Mouse (Mus musculus): Measurements from ENCODE around the gene Adm.
"Not testable (repeated sequence)": the region's sequence is repeated elsewhere in the genome, so short reads cannot be mapped to it uniquely, and the experiment has no call there.

Gene Adm

DNA sequence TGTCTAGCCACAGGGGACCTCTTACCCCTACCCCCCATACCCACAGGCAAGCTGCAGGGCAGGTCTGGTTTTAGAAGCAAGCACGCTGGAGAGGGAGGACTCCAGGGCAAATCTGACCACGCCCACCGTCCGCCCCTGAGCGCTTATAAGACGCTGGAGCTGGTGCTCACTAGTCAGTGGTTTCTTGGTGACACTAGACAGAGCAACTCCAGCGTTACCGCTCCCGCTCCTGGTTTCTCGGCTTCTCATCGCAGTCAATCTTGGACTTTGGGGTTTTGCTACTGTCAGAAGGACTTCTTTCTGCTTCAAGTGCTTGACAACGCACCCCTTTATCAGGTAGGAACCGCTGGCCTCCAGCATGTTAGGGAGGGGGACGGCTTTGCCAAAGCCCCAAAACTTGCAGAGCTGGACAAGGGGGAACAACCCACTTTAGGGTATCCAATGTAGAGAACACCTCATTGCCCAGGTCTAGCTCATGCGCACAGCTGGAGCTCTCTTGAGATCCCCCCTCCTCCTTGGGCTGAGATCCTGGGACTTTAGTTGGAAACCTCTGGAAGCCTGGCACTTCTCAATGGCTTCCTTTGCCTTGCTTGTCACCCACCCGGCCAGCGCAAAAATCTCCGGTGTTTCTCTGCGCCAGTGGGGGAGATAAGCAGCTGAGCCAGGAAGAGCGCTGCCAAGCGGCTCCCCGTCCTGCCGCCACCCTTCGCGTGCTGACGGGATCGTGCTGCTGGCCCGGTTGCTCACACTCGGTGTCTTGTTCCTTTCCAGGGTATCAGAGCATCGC lies at the start of gene Adm:
Gene Adm (plus strand): TSS at position 176 of the 787 bp plus-strand sequence.
- peak; percentile 86 for DNase-seq (ENCODE audit: low spot score)

DNA sequence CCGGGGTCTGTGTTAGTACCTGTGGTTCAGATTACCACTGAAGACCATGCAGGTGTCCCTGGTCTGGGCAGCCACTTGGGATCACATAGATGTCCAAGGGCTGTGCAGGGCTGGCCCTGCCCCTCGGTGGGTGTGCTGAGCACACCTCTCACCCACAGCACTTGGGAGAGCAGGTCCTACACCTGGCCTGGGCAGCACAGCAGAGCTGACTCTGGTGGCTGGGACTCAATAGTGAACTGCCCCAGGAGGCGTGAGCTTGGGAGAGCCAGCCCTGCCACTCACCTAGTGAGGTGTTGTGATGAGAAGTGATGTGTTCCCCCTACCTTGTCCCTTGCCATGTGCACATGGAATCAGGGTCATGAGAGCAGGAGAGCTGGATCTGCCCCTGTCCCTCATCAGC lies 43.8 kb upstream of the Adm start:
- DNase-seq (ENCODE audit: low spot score), result no peak

DNA sequence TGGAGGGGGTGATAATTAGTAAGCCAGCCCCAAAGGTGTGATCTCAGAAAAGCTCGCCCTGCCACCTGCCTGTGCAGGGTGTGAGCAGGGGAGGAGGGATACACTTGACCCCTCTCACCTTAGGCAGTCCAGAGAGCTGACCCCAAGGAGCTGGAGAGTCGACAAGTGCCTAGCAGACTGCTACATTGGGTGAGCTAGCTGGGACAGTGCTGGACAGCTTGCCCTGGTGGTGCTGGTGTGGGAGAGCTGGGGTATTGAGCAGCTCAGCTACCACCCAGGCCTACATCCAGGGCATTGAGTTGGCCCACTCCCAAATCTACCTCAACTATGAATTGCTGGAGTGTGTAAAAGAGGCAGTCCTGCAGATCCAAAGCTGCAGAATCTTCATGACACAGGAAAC lies 43.3 kb upstream of the Adm start:
- no peak for DNase-seq (ENCODE audit: low spot score)

GRCm38 (mm10) chr7:110585250-110585649 lies 42.2 kb upstream of the Adm start:
- DNase-seq (ENCODE audit: low spot score), result no peak

DNA sequence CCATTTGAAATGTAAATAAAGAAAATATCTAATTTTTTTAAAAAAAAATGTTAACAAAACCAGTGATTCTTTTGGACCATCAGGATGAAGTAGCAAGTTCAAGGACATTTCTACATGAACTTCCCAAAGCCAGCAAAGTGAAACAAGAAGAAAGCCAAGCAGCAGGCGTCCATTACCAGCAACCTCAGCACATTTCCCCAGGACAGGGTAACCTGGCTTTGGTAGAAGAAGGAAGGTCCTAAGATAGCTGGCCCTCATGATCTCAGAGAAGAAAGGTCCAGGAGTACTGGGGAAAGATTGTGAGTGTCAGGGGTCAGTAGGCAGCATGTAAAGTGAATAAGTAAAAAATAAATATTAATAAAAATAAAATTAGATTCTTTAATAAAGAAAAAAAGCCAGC lies 39.7 kb upstream of the Adm start:
- DNase-seq (ENCODE audit: low spot score), result no peak

DNA sequence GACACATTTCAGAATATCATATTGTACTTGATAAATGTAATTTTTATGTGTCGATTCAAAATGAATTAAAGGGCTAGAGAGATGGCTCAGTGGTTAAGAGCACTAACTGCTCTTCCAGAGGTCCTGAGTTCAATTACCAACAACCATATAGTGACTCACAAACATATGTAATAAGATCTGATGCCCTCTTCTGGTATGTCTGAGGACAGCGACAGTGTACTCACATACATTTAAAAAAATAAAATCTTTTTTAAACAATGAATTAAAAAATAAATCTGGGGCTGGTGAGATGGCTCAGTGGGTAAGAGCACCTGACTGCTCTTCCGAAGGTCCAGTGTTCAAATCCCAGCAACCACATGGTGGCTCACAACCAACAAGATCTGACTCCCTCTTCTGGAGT lies 33.5 kb upstream of the Adm start:
- DNase-seq (ENCODE audit: low spot score), result not testable (repeated sequence)

- no peak for DNase-seq (ENCODE audit: low spot score)
Measured at GRCm38 (mm10) chr7:110597141-110597540, 30.3 kb upstream of the Adm start.

DNA sequence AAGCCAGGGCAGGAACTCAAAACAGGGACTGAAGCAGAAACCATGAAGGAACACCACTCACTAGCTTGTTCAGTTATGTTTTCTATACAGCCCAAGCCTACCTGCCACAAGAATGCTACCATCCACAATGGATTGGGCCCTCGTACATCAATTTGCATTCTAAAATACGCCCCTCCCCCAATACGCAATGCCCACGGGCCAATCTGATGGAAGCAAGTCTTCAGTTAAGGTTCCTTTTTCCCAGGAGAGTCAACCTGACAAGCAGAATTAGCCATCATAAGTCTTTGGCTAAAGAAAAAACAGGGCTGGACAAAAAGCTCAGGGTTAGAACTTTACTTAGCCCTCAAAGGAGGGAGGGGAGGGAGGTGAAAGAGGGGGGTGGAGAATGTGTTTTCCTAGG lies 22.0 kb upstream of the Adm start:
- DNase-seq (ENCODE audit: low spot score), result no peak

DNA sequence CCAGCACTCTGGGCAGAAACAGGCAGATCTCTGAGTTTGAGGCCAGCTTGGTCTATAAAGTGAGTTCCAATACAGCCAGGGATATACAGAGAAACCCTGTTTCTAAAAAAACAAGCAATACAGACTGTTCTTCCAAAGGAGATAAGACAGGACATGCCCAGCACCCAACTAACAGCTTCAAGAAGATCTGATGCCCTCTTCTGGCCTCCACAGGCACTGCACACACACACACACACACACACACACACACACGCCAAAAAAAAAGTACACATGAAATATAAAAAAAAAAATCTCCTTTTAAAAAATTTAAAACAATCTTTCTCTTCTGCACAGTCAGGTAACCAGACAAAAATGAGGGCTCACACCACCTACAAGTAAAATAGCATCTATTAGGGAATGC lies 20.6 kb upstream of the Adm start:
- DNase-seq (ENCODE audit: low spot score), result no peak

- DNase-seq (ENCODE audit: low spot score), result no peak
Measured at GRCm38 (mm10) chr7:110613381-110614132, 13.9 kb upstream of the Adm start.

DNA sequence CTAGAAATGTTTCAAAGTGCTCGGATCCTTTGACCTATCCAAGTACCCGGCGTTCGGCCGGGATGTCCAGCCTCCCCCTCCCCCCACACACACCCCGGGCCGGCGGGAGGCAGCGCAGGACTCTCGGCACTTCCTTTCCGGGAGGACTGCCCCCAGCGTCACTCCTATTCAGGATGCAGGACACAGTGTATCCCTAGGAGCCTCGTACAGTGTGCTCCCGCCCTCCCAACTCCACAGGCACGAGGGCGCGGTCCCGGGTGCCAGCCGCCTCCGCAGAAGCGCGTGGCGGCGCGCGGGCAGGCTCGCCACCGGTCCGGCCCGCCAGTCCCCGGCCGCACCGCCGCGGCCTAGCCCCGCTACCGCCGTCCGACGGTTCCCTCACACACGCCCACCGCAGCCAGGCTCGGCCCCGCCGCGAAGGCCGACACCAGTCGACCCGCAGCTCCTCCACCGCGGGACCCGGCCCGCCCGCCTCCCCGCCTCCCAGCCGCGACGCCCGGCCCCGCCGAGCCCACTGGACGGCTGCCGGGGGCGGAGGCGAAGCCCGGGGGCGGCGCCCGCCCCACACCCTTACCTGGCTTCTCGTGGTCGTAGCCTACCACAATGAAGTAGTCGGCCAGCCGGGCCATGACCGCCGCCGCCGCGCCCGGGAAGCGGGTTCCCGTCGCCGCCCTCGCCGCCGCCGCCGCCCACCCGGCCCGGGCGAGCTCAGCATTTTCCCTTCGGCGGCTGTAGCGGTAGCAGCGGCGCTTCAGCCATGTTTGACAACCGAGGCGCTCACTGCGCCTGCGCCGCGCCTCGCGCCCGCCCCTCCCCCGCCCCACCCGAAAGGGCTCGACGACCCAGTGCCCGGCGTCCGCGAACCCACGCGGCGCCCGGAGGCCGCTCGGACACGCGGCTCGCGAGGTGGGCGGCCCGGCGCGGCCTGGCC lies 13.1 kb upstream of the Adm start, which contains the start of gene Sbf2:
Gene Sbf2 (minus strand): TSS at position 790 of the 931 bp plus-strand sequence.
- DNase-seq (ENCODE audit: low spot score), result peak; percentile 88

DNA sequence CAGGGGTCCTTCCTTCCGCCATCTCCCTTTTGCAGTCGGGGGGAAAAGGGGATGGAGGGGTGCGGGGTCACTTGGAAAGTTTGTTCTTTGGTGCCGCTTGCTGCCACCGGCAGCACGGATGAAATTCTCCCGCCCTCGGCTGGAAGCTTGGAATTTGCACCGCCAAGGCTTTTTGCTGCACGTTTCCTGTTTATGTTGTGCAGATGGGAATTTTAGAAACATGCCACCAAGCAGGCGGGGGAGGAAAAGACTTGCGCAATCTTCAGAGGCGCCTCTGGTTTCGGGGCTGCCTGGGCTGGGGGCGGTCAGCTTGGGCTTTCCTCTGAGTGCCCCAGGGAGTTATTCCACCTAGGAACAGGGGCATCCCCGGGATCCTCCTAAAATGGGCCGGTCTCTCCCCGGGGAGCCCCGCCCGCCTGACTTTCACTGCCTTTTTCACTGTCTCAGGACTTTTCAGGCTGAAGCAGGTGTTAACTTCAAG lies 12.3 kb upstream of the Adm start:
- peak; percentile 68 for DNase-seq (ENCODE audit: low spot score)

GRCm38 (mm10) chr7:110615792-110616191 lies 11.7 kb upstream of the Adm start:
- peak; percentile 50 for DNase-seq (ENCODE audit: low spot score)

- DNase-seq (ENCODE audit: low spot score), result no peak
Measured at GRCm38 (mm10) chr7:110619086-110619611, 8.3 kb upstream of the Adm start.

DNA sequence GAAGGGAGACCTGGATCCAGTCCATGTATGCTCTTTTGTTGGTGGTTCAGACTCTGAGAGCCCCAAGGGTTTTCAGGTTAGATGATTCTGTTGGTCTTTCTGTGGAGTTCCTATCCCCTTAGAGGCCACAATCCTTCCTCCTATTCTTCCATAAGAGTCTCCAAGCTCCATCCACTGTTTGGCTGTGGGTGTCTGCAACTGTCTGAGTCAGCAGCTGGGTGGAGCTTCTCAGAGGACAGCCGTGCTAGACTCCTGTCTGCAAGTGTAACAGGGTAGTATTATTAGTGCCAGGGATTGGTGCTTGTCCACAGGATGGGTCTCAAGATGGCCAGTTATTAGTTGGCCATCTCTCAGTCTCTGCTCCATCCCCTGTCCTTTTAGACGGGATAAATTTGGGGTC lies 3.4 kb upstream of the Adm start:
- no peak for DNase-seq (ENCODE audit: low spot score)

- no peak for DNase-seq (ENCODE audit: low spot score)
Measured at GRCm38 (mm10) chr7:110624961-110625360, 2.5 kb upstream of the Adm start.

DNA sequence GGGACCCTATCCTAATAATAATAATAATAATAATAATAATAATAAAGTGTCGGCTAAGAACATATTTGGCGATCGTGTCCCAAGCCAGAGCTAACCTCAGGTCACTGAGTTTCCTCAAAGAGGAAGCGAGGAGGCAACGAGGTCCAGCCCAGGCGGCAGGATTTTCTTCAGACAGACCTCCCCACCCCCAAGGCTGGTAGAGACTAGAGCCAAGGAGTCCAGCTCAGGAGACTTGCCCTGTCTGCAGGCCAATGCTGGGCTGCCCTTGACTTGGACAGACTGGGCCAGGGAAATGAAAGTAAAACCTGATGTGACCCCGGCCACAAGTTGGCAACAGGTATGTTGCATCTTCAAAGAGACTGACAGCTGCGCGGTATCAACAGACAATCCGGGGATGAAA lies 2.0 kb upstream of the Adm start:
- no peak for DNase-seq (ENCODE audit: low spot score)

GRCm38 (mm10) chr7:110626186-110627098 lies 1.0 kb upstream of the Adm start:
- DNase-seq (ENCODE audit: low spot score), result peak; percentile 45

GRCm38 (mm10) chr7:110627099-110627482 lies 370 bp upstream of the Adm start:
- DNase-seq (ENCODE audit: low spot score), result peak; percentile 41

GRCm38 (mm10) chr7:110628273-110628600 lies 776 bp downstream of the Adm start:
- peak; percentile 36 for DNase-seq (ENCODE audit: low spot score)

Data from embryo, embryonic 10.5 days (tissue).